Mouse (Mus musculus): ENCODE data around the gene Fbrsl1. TPM values are rescaled to one million over a fixed set of nuclear protein-coding genes. Genes with fewer than 3 reads are reported as not detected.

Gene Fbrsl1
- polyA plus RNA-seq (2016; fragmentation: Nextera tagmentation; extraction: Ambion mirVana) = 21.5 and 23.5 TPM in 2 replicates

DNA sequence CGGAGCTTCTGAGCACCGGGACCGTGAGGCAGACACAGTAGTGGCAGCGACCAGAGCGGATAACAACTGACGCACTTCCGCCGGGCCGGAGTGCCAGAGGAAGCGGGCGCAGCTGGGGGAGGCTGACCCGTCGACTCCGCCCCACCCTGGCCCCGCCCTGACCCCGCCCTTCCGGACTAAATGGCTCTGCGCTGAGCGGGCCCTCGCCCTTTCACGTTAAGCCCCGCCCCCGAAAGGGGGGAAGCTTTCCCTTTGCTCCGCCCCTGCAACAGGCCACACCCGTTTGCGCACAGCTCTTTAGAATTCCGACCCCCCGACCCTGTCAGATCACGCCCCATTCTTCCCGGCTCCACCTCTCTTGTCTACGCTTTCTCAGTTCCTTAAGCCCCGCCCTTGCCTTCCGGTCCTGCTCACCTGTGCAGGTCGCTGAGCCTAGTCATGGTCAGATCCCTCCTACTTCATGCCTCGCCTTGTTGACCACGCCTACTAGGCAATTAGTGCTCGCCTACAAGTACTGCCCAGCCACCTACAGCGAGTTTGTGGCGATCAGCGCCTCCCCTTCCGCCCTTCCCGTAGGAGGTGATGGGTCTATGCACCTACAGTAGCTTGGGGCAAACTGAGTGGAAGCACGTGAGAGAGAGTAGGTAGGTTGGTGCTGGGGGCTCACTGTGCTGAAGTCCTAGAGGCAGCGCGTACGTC lies at the start of gene Fbrsl1:
TSS of gene Fbrsl1 (minus strand) at position 68 of the 699 bp plus-strand sequence.
- WGBS = under 1% methylated on average over 46 of the region's 46 CpGs
- Histone ChIP-seq H3K27ac (replicated peaks) (peak within 1 kb of the TSS; percentile 90), H3K4me3 (peak within 1 kb of the TSS; percentile 94), H3K9me3 (no peaks in the 10 kb centered on the region), H3K27me3 (replicated peaks; ENCODE audit: low read depth, poor library complexity, severe bottlenecking) (no peaks in the 10 kb centered on the region; the same call in 1 of the 2 replicates), H3K4me1 (peaks cover 28% of the 10 kb centered on the region), H3K36me3 (replicated peaks) (no peaks in the 10 kb centered on the region)
- peak; percentile 99 for DNase-seq (ENCODE audit: low spot score)

DNA sequence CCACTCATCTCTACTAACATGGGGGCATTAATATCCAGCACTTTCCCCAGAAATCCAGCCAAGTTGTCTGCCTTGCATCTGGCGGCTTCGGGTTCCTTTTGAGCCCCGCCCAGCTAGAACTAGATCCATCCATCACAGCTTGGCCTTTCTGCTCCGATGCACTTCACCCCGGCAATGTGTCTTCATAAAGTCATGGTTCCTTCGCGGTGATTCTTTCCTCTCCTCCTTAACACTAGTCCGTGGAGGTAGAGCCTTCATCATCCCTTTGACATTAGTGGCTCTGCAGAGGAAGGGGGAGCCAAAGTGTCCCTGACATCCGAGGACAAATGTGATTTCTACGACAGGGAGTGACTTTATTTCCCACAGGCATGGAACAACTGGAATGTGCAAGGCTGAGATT lies 49.8 kb upstream of the Fbrsl1 start:
- Histone ChIP-seq H3K27ac (replicated peaks) (no peak overlapping the region), H3K36me3 (replicated peaks) (no peaks in the 10 kb centered on the region), H3K4me3 (no peak overlapping the region), H3K27me3 (replicated peaks; ENCODE audit: low read depth, poor library complexity, severe bottlenecking) (peaks cover 28% of the 10 kb centered on the region), H3K9me3 (no peaks in the 10 kb centered on the region), H3K4me1 (peaks cover 15% of the 10 kb centered on the region)
- 76% methylated on average over 10 of the region's 10 CpGs for WGBS
- no peak for DNase-seq (ENCODE audit: low spot score)

DNA sequence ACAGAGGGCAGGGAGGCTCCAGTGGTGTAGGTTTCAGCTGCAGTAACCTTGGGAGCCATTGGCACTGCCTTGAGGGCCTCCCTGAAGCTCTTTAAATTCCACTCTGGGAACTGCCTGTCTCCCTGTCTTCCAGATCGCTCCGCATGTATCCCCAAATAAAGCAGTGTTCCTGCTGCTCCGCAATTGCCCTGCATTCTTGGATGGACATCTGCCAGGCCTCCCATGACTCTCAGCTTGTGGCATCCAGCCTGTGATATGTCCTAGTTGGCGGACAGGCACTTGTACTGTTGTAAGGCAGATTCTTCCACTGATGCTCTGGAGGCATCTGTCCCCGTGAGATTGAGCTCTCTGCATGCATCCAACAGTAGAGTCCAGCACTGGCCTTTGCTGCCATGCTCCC lies 49.3 kb upstream of the Fbrsl1 start:
- WGBS = 84% methylated on average over 5 of the region's 5 CpGs
- DNase-seq (ENCODE audit: low spot score) = no peak
- Histone ChIP-seq H3K4me1 (peaks cover 15% of the 10 kb centered on the region), H3K27ac (replicated peaks) (no peak overlapping the region), H3K9me3 (no peaks in the 10 kb centered on the region), H3K36me3 (replicated peaks) (no peaks in the 10 kb centered on the region), H3K27me3 (replicated peaks; ENCODE audit: low read depth, poor library complexity, severe bottlenecking) (peaks cover 28% of the 10 kb centered on the region), H3K4me3 (no peak overlapping the region)

DNA sequence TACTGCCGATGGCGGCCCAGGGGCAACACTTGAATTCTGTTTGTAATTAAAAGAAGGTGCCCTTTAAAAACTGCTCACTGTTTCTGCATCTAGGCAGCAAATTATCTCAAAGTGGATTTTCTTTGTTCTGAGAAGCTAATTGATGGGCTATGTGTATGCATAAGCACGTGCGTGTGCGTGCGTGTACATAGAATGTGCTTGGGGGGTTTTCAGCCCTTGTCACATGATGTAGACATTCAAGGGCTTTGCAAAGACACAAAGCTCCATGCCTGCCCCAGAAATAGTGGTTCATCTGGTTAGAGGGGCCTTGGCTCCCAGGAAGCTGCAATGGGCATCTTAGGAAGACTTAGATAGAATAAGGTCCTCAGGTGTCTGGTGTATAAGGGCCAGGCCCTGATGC lies 46.7 kb upstream of the Fbrsl1 start:
- WGBS = 71% methylated on average over 6 of the region's 6 CpGs

DNA sequence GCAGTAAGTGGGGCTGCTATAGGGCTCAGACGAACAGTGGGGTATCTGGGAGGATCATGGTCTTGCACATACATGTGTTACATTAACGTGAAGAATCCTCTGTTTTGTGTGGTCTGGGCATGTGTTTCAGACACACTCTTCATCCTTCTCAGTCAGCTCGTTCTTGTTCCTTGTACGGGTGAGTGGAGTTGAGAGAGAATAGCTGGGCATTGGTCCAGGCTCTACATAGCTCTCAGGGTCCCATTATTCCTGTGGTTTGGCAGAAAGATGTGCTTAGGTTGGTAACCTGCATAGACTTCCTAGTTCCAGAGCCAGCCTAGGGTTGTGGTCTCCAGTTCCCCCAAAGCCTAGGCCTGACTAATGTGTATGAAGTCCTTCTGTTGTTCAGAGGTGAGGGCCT lies 46.1 kb upstream of the Fbrsl1 start:
- DNase-seq (ENCODE audit: low spot score) = no peak
- no peaks in the 10 kb centered on the region for H3K9me3 ChIP-seq
- no peaks in the 10 kb centered on the region for H3K36me3 ChIP-seq (replicated peaks)
- H3K27ac ChIP-seq (replicated peaks) = peak overlapping the region; percentile 41; the same call in 1 of the 2 replicates
- 78% methylated on average over 4 of the region's 4 CpGs for WGBS
- peaks cover 15% of the 10 kb centered on the region for H3K4me1 ChIP-seq
- H3K27me3 ChIP-seq (replicated peaks; ENCODE audit: low read depth, poor library complexity, severe bottlenecking) = peaks cover 19% of the 10 kb centered on the region
- H3K4me3 ChIP-seq = no peak overlapping the region

More for the DNA sequence above, 46.7 kb upstream of the Fbrsl1 start:
- no peaks in the 10 kb centered on the region for H3K36me3 ChIP-seq (replicated peaks)
- DNase-seq (ENCODE audit: low spot score) = no peak
- no peak overlapping the region for H3K4me3 ChIP-seq
- H3K4me1 ChIP-seq = peaks cover 15% of the 10 kb centered on the region
- peak overlapping the region; percentile 41; the same call in 1 of the 2 replicates for H3K27ac ChIP-seq (replicated peaks)
- H3K27me3 ChIP-seq (replicated peaks; ENCODE audit: low read depth, poor library complexity, severe bottlenecking) = peaks cover 19% of the 10 kb centered on the region
- no peaks in the 10 kb centered on the region for H3K9me3 ChIP-seq

DNA sequence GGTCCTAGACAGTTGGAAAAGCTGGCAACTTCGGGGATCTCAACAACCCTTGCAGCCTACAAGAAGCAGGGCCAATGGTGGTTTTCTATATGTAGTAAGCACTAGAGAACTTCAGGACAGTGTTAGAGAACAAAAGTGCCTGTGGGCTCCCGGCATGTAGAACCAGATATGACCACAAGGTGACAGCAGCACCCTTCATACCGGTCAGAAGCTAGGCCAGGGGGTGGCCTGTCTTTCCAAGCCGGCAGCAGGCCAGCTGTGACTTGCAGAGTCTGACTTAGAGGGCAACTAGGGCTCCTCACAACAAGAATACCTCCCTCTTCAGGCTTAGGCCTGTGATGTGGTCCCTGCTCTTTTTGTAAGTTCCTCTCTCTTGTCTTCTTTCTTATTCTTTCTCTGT lies 45.5 kb upstream of the Fbrsl1 start:
- Histone ChIP-seq H3K9me3 (no peaks in the 10 kb centered on the region), H3K4me3 (no peak overlapping the region), H3K36me3 (replicated peaks) (no peaks in the 10 kb centered on the region), H3K27me3 (replicated peaks; ENCODE audit: low read depth, poor library complexity, severe bottlenecking) (peaks cover 15% of the 10 kb centered on the region), H3K4me1 (peaks cover 15% of the 10 kb centered on the region), H3K27ac (replicated peaks) (peak overlapping the region; percentile 16; the same call in 1 of the 2 replicates)
- WGBS = 5% methylated on average over 4 of the region's 4 CpGs
- DNase-seq (ENCODE audit: low spot score) = peak; percentile 84

DNA sequence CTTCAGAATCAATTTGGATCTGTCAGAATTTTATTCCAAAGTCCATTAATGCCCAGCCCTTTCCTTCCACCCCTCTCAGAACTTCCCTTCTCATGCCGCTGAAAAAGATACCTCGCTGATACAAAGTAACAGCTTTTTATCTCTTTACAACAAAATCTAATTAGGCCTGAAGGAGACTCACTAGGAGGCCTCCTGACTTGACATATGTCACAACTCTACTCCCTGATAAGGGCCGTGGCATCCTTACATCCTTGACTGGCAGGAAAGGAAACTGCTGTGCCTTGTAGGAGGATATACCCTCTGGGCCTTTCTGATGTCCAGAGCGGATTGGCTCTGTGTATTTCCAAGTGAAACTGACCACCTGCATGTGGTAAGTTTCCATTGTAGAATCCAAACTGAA lies 41.3 kb upstream of the Fbrsl1 start:
- Histone ChIP-seq H3K36me3 (replicated peaks) (no peaks in the 10 kb centered on the region), H3K4me1 (peaks cover 30% of the 10 kb centered on the region), H3K27ac (replicated peaks) (no peak overlapping the region), H3K27me3 (replicated peaks; ENCODE audit: low read depth, poor library complexity, severe bottlenecking) (peaks cover 27% of the 10 kb centered on the region; the same call in 1 of the 2 replicates), H3K4me3 (no peak overlapping the region), H3K9me3 (no peaks in the 10 kb centered on the region)
- DNase-seq (ENCODE audit: low spot score) = no peak
- 50% methylated on average over 4 of the region's 4 CpGs for WGBS

DNA sequence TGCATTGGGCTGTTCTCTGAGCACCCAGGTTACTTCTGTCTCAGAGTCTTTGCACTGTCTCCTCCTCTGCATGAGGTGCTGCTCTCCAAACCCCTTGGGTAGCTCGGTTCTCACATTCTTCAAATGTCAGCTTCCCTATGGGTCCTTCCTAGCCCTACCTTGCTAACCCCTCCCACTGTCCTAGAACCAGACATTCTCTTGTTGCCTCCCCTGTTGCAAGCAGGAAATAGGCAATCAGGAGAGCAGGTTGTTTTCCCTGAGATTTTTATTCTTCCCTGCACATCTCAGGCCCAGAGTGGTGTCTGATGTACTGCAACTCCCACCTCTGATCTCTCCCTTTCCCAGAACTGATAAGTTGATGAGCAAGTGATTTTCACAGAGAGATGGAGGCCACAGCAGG lies 39.6 kb upstream of the Fbrsl1 start:
- peaks cover 23% of the 10 kb centered on the region for H3K4me1 ChIP-seq
- no peak overlapping the region for H3K27ac ChIP-seq (replicated peaks)
- no peaks in the 10 kb centered on the region for H3K36me3 ChIP-seq (replicated peaks)
- no peak overlapping the region for H3K4me3 ChIP-seq
- DNase-seq (ENCODE audit: low spot score) = no peak
- H3K9me3 ChIP-seq = no peaks in the 10 kb centered on the region
- peaks cover 33% of the 10 kb centered on the region; the same call in 1 of the 2 replicates for H3K27me3 ChIP-seq (replicated peaks; ENCODE audit: low read depth, poor library complexity, severe bottlenecking)
- WGBS = 53% methylated on average over 1 of the region's 1 CpGs

DNA sequence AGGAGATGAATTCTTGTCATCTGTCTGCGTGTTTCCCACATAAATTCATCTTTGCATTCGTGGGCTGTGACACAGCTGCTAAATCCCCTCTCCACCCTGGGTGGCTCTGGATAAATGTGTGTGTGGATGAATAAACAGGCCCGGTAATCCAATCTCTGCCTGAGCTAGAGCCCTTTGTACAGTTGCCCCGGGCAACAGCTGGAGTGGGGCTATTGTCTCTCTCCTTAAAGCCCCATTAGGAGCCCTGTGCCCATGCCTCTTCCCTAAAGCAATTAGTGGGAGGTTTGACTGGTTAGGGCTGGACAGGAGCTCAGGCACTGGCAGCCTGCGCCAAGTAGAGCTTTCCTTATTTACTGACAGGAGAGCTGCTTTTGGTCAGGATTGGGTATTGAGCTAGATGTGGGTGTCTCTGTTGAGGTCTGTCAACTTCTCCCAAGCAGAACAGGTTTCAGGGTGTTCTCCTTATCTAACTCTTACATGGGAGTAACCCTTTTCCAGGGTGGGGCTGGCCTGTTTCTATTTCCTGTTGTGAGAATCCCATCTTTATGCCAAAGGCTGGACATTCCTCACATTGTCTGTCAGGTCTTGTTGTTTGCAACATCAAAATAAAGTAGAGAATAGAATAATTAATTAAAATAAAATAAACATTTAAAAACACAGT lies 38.5 kb upstream of the Fbrsl1 start:
- Histone ChIP-seq H3K4me1 (peaks cover 28% of the 10 kb centered on the region), H3K36me3 (replicated peaks) (no peaks in the 10 kb centered on the region), H3K4me3 (no peak overlapping the region), H3K9me3 (no peaks in the 10 kb centered on the region), H3K27me3 (replicated peaks; ENCODE audit: low read depth, poor library complexity, severe bottlenecking) (peaks cover 43% of the 10 kb centered on the region), H3K27ac (replicated peaks) (0 out of 2 replicates have a peak overlapping the region, but pooled peaks have one; percentile 4)
- 22% methylated on average over 5 of the region's 5 CpGs for WGBS
- peak; percentile 61 for DNase-seq (ENCODE audit: low spot score)

DNA sequence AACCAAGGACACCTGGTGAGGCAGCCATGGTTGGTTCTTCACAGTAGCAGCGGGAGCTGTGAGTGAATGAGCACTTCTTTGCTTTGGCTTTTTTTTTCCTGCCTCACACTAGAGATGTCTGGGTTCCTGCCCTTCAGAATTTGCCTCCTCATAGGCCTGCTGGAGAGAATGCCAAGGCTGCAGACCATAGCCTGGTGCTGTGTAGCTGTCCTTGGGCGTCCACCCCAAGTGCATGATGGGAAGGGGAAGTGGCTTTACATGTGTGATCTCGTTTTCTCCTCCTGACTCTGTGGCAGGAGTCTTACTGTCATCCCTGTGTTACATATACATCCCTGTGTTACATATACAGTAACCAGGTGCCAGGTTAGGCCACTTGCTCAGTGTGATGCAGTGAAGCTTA lies 36.4 kb upstream of the Fbrsl1 start:
- Histone ChIP-seq H3K27ac (replicated peaks) (no peak overlapping the region), H3K9me3 (peaks cover 6% of the 10 kb centered on the region; the same call in 1 of the 2 replicates), H3K4me1 (peaks cover 36% of the 10 kb centered on the region), H3K36me3 (replicated peaks) (no peaks in the 10 kb centered on the region), H3K4me3 (no peak overlapping the region), H3K27me3 (replicated peaks; ENCODE audit: low read depth, poor library complexity, severe bottlenecking) (peaks cover 64% of the 10 kb centered on the region)
- 83% methylated on average over 3 of the region's 3 CpGs for WGBS
- no peak for DNase-seq (ENCODE audit: low spot score)

DNA sequence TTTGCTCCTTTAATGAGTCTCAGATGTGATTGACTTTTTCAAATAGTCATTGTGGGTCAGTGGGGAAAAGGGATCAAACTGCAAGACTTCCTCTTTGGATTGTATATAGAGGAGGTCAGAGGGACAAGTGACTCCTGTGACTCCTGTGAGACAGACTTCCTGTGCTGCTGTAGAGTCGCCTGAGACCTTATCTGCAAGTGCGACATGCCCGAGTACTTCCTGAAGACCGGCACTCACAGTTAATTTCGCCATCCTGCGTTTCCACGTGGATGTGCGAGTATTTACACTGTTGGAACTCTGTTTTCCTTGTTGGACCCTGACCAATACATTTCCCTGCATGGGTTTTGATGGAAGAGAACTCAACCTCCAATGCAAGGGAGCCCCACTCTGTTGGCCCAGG lies 30.9 kb upstream of the Fbrsl1 start:
- H3K36me3 ChIP-seq (replicated peaks) = no peaks in the 10 kb centered on the region
- DNase-seq (ENCODE audit: low spot score) = no peak
- H3K27ac ChIP-seq (replicated peaks) = no peak overlapping the region
- H3K4me1 ChIP-seq = peaks cover 17% of the 10 kb centered on the region
- WGBS = 52% methylated on average over 8 of the region's 8 CpGs
- peaks cover 48% of the 10 kb centered on the region for H3K27me3 ChIP-seq (replicated peaks; ENCODE audit: low read depth, poor library complexity, severe bottlenecking)
- peaks cover 6% of the 10 kb centered on the region; the same call in 1 of the 2 replicates for H3K9me3 ChIP-seq
- H3K4me3 ChIP-seq = no peak overlapping the region

DNA sequence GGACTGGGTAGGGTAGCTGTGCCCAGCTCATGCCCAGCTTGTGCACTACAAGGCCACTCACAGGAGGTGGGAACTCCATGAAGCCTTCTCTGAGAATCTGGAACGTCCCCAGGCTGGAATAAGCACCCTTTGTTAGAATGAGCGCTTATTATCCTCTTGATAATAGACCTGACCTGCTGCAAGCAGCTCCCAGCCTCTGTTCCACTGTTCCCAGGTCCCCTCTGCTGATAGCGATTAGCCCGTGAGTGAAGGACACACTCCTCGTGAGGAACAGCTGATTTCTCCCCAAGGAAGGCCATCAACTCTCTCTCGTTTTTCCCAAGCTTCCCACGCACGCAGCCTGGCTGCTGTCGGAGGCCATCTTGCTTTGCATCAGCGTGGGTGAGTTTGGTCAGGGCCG lies 25.9 kb upstream of the Fbrsl1 start:
- no peaks in the 10 kb centered on the region for H3K36me3 ChIP-seq (replicated peaks)
- 75% methylated on average over 11 of the region's 11 CpGs for WGBS
- H3K4me3 ChIP-seq = no peak overlapping the region
- no peaks in the 10 kb centered on the region for H3K9me3 ChIP-seq
- H3K27ac ChIP-seq (replicated peaks) = no peak overlapping the region
- H3K27me3 ChIP-seq (replicated peaks; ENCODE audit: low read depth, poor library complexity, severe bottlenecking) = peaks cover 25% of the 10 kb centered on the region
- peaks cover 33% of the 10 kb centered on the region for H3K4me1 ChIP-seq
- DNase-seq (ENCODE audit: low spot score) = no peak

DNA sequence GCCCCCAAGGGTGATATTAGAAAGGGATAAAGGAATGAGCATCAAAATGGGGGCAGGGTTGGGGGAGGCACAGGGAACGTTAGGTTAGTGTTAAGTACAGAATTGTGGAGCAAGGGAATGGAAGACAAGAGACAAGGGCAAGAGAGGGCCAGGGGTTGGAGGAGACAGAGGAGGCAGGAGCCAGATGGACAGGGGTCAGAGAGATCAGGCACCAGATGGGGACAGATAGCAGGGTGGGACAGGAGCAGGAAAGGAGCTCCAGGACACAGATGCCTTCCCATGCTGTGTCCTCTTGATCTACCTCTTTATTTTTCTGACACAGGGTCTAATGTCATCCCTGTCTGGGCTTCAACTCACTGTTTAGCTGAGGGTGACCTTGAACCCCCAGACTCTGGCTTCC lies 24.5 kb upstream of the Fbrsl1 start:
- no peak for DNase-seq (ENCODE audit: low spot score)
- WGBS = 16% methylated on average over 1 of the region's 1 CpGs
- no peak overlapping the region for H3K4me3 ChIP-seq
- H3K4me1 ChIP-seq = peaks cover 33% of the 10 kb centered on the region
- peaks cover 24% of the 10 kb centered on the region for H3K27me3 ChIP-seq (replicated peaks; ENCODE audit: low read depth, poor library complexity, severe bottlenecking)
- H3K9me3 ChIP-seq = no peaks in the 10 kb centered on the region
- H3K36me3 ChIP-seq (replicated peaks) = no peaks in the 10 kb centered on the region
- H3K27ac ChIP-seq (replicated peaks) = no peak overlapping the region

Data from embryonic facial prominence, embryonic 10.5 days (tissue).